Mouse (Mus musculus) MEL (cell line): Measurements from ENCODE around the gene Tnfaip6. TPM values are rescaled to one million over a fixed set of nuclear protein-coding genes. Genes with fewer than 3 reads are reported as not detected.

Experiments
- DNase-seq: peaks from one replicate; pipeline ENCODE4 v3.0.0; 2011; ENCODE audit warnings: low read depth, low spot score
- H3K27ac ChIP-seq: 2 replicates; pipeline ENCODE4 v1.5.1; 2012; ENCODE audit warnings: low read depth, mild to moderate bottlenecking, control low read depth, low read length, moderate library complexity; ENCODE audit not compliant: control insufficient read depth
- H3K27me3 ChIP-seq, 2 experiments: fragments of 150-350 bp in 1 of 2; sonication (generic) in 1 of 2; 2 replicates each; pipeline ENCODE4 v1.6.1; 2012; ENCODE audit warnings: low read length in 2 of 2, mild to moderate bottlenecking in 2 of 2, improper control_type of control experiment in 1 of 2, moderate library complexity in 1 of 2; ENCODE audit not compliant: insufficient read depth in 2 of 2, control insufficient read depth in 1 of 2
- H3K36me3 ChIP-seq, 2 experiments: 2 replicates each; pipeline ENCODE4 v1.6.1; 2012 to 2014; ENCODE audit warnings: low read length in 2 of 2, improper control_type of control experiment in 1 of 2, inconsistent platforms in 1 of 2, mild to moderate bottlenecking in 1 of 2; ENCODE audit not compliant: insufficient read depth in 2 of 2, control insufficient read depth in 1 of 2
- H3K4me1 ChIP-seq, 2 experiments: fragments of 150-350 bp in 1 of 2; sonication (generic) in 1 of 2; 2 replicates each; pipeline ENCODE4 v1.6.1; 2012; ENCODE audit warnings: low read length in 2 of 2, improper control_type of control experiment in 1 of 2, mild to moderate bottlenecking in 1 of 2; ENCODE audit not compliant: insufficient read depth in 2 of 2, control insufficient read depth in 1 of 2
- H3K4me3 ChIP-seq, 2 experiments: fragments of 150-350 bp in 1 of 2; sonication (generic) in 1 of 2; 2 replicates each; pipeline ENCODE4 v1.5.1; 2012; ENCODE audit warnings: low read depth in 2 of 2, low read length in 2 of 2, mild to moderate bottlenecking in 2 of 2, moderate library complexity in 2 of 2, control low read depth in 1 of 2, improper control_type of control experiment in 1 of 2; ENCODE audit not compliant: control insufficient read depth in 1 of 2, insufficient read depth in 1 of 2
- H3K79me2 ChIP-seq: 2 replicates; pipeline ENCODE4 v1.6.1; 2012; ENCODE audit warnings: mild to moderate bottlenecking, low read length, moderate library complexity; ENCODE audit not compliant: control insufficient read depth, poor library complexity, insufficient read depth
- H3K9ac ChIP-seq: 2 replicates; pipeline ENCODE4 v1.6.1; 2012; ENCODE audit warnings: low read depth, mild to moderate bottlenecking, control low read depth, low read length, moderate library complexity; ENCODE audit not compliant: control insufficient read depth, poor library complexity, severe bottlenecking
- H3K9me3 ChIP-seq: fragments of 150-350 bp; sonication (generic); replicated peaks from 2 replicates; pipeline ENCODE4 v1.6.1; 2012; ENCODE audit warnings: mild to moderate bottlenecking, low read length, improper control_type of control experiment, moderate library complexity; ENCODE audit not compliant: insufficient read depth
- BHLHE40 ChIP-seq: IDR thresholded peaks from 2 replicates; pipeline ENCODE4 v1.6.1; 2012; ENCODE audit warnings: low read depth, mild to moderate bottlenecking, inconsistent platforms, low read length, improper control_type of control experiment, borderline replicate concordance
- CHD1 ChIP-seq: IDR thresholded peaks from 2 replicates; pipeline ENCODE4 v1.6.1; 2012; ENCODE audit warnings: low read depth, mild to moderate bottlenecking, inconsistent platforms, low read length, improper control_type of control experiment
- CHD2 ChIP-seq: IDR thresholded peaks from 2 replicates; pipeline ENCODE4 v1.6.1; 2011; ENCODE audit warnings: low read length, improper control_type of control experiment
- CTCF ChIP-seq, 3 experiments: IDR thresholded peaks in 2 of 3; conservative IDR thresholded peaks in 1 of 3; 2 replicates each; pipeline ENCODE4 v1.5.1; 2011 to 2012; ENCODE audit warnings: low read length in 3 of 3, low read depth in 2 of 3, mild to moderate bottlenecking in 2 of 3, improper control_type of control experiment in 1 of 3, inconsistent platforms in 1 of 3, mixed read lengths in 1 of 3, moderate library complexity in 1 of 3; ENCODE audit not compliant: control insufficient read depth in 1 of 3, insufficient read depth in 1 of 3, poor library complexity in 1 of 3, severe bottlenecking in 1 of 3
- E2F4 ChIP-seq: IDR thresholded peaks from 2 replicates; pipeline ENCODE4 v1.6.1; 2011; ENCODE audit warnings: low read depth, low read length, improper control_type of control experiment, borderline replicate concordance
- ETS1 ChIP-seq: IDR thresholded peaks from 2 replicates; pipeline ENCODE4 v1.6.1; 2012; ENCODE audit warnings: low read depth, mild to moderate bottlenecking, inconsistent platforms, low read length, improper control_type of control experiment, moderate library complexity
- GABPA ChIP-seq: IDR thresholded peaks from 2 replicates; pipeline ENCODE4 v1.6.1; 2012; ENCODE audit warnings: low read depth, mild to moderate bottlenecking, inconsistent platforms, low read length, improper control_type of control experiment, moderate library complexity
- HCFC1 ChIP-seq: IDR thresholded peaks from 2 replicates; pipeline ENCODE4 v1.6.1; 2012; ENCODE audit warnings: low read depth, mild to moderate bottlenecking, inconsistent platforms, low read length, improper control_type of control experiment, moderate library complexity
- JUND ChIP-seq: IDR thresholded peaks from 2 replicates; pipeline ENCODE4 v1.6.1; 2011; ENCODE audit warnings: low read depth, mild to moderate bottlenecking, improper control_type of control experiment, low read length
- KAT2A ChIP-seq: conservative IDR thresholded peaks from 2 replicates; pipeline ENCODE4 v1.6.1; 2012; ENCODE audit warnings: low read depth, low read length, improper control_type of control experiment, inconsistent platforms
- MAFK ChIP-seq: IDR thresholded peaks from 2 replicates; pipeline ENCODE4 v1.6.1; 2011; ENCODE audit warnings: low read depth, mild to moderate bottlenecking, low read length, improper control_type of control experiment, borderline replicate concordance
- MAX ChIP-seq: IDR thresholded peaks from 2 replicates; pipeline ENCODE4 v1.6.1; 2011; ENCODE audit warnings: low read length, improper control_type of control experiment
- MEF2A ChIP-seq: IDR thresholded peaks from 2 replicates; pipeline ENCODE4 v1.6.1; 2014; ENCODE audit warnings: low read depth, mild to moderate bottlenecking, inconsistent platforms, low read length, improper control_type of control experiment; ENCODE audit not compliant: poor library complexity, insufficient replicate concordance, severe bottlenecking; ENCODE audit errors: extremely low read depth
- MXI1 ChIP-seq: IDR thresholded peaks from 2 replicates; pipeline ENCODE4 v1.6.1; 2011; ENCODE audit warnings: mild to moderate bottlenecking, low read depth, low read length, improper control_type of control experiment
- NELFE ChIP-seq: IDR thresholded peaks from 2 replicates; pipeline ENCODE4 v1.6.1; 2011; ENCODE audit warnings: low read depth, low read length, improper control_type of control experiment
- POLR2A ChIP-seq, 2 experiments: IDR thresholded peaks; 2 replicates each; pipeline ENCODE4 v1.6.1; 2011 to 2012; ENCODE audit warnings: low read length in 2 of 2, mild to moderate bottlenecking in 2 of 2, control low read depth in 1 of 2, improper control_type of control experiment in 1 of 2, low read depth in 1 of 2, moderate library complexity in 1 of 2; ENCODE audit not compliant: control insufficient read depth in 1 of 2, insufficient read depth in 1 of 2, poor library complexity in 1 of 2
- POLR2AphosphoS2 ChIP-seq: IDR thresholded peaks from 2 replicates; pipeline ENCODE4 v1.6.1; 2011; ENCODE audit warnings: low read length, improper control_type of control experiment
- POLR2AphosphoS5 ChIP-seq: IDR thresholded peaks from 2 replicates; pipeline ENCODE4 v1.6.1; 2012; ENCODE audit warnings: low read depth, borderline replicate concordance, mild to moderate bottlenecking, inconsistent platforms, low read length, moderate library complexity, mixed read lengths
- RAD21 ChIP-seq: IDR thresholded peaks from 2 replicates; pipeline ENCODE4 v1.6.1; 2011; ENCODE audit warnings: mild to moderate bottlenecking, low read depth, low read length, improper control_type of control experiment
- RCOR1 ChIP-seq: IDR thresholded peaks from 2 replicates; pipeline ENCODE4 v1.6.1; 2012; ENCODE audit warnings: low read depth, mild to moderate bottlenecking, inconsistent platforms, low read length, improper control_type of control experiment
- SMC3 ChIP-seq: IDR thresholded peaks from 2 replicates; pipeline ENCODE4 v1.6.1; 2011; ENCODE audit warnings: low read depth, low read length, improper control_type of control experiment
- TAL1 ChIP-seq: IDR thresholded peaks from 2 replicates; pipeline ENCODE4 v1.6.1; 2012; ENCODE audit warnings: mild to moderate bottlenecking, inconsistent platforms, low read length, moderate library complexity, mixed read lengths
- TBP ChIP-seq: IDR thresholded peaks from 2 replicates; pipeline ENCODE4 v1.8.0; 2011; ENCODE audit warnings: low read depth, low read length, improper control_type of control experiment
- TCF12 ChIP-seq: IDR thresholded peaks from 2 replicates; pipeline ENCODE4 v1.6.1; 2014; ENCODE audit warnings: low read depth, mild to moderate bottlenecking, inconsistent platforms, low read length, improper control_type of control experiment, moderate library complexity
- USF1 ChIP-seq: IDR thresholded peaks from 2 replicates; pipeline ENCODE4 v1.6.1; 2014; ENCODE audit warnings: low read depth, mild to moderate bottlenecking, inconsistent platforms, low read length, improper control_type of control experiment, moderate library complexity
- ZC3H11A ChIP-seq: IDR thresholded peaks from 2 replicates; pipeline ENCODE4 v1.6.1; 2012; ENCODE audit warnings: low read depth, mild to moderate bottlenecking, inconsistent platforms, low read length, improper control_type of control experiment
- ZMIZ1 ChIP-seq: IDR thresholded peaks from 2 replicates; pipeline ENCODE4 v1.6.1; 2012; ENCODE audit warnings: low read depth, mild to moderate bottlenecking, inconsistent platforms, low read length, improper control_type of control experiment, moderate library complexity
- ZNF384 ChIP-seq: IDR thresholded peaks from 2 replicates; pipeline ENCODE4 v1.6.1; 2012; ENCODE audit warnings: low read depth, mild to moderate bottlenecking, inconsistent platforms, low read length, improper control_type of control experiment
- polyA plus RNA-seq, 2 experiments: library from polyadenylated mRNA; stranded (reverse) in 1 of 2; unstranded in 1 of 2; fragments of >175 nt in 1 of 2; fragments of >200 nt in 1 of 2; gene quantifications; 2 replicates each; pipeline versions ENCODE4 v1.2.1 to v1.2.4; 2012; ENCODE audit warnings: low replicate concordance in 2 of 2, low read depth in 1 of 2; ENCODE audit not compliant: insufficient read length in 2 of 2, insufficient read depth in 1 of 2, missing spikeins in 1 of 2
- total RNA-seq: library from RNA; depleted of rRNA; stranded (reverse); fragments of 300-350 nt; gene quantifications from 2 replicates; pipeline ENCODE4 v1.2.3, GENCODE M21; 2012

Gene Tnfaip6
- total and polyA plus RNA-seq, 3 experiments = not detected

GRCm38 (mm10) chr2:52031491-52031890 lies 6.3 kb upstream of the Tnfaip6 start:
- no peak overlapping the region for H3K9ac ChIP-seq
- peaks cover 3 to 5% of the 10 kb centered on the region in 2 experiments; a peak in 3 of 4 replicates for H3K27me3 ChIP-seq
- H3K79me2 ChIP-seq = no peaks in the 10 kb centered on the region
- DNase-seq = no peak
- H3K36me3 ChIP-seq = no peaks in the 10 kb centered on the region
- H3K4me3 ChIP-seq = no peak overlapping the region
- no peak overlapping the region for H3K27ac ChIP-seq
- no peaks in the 10 kb centered on the region for H3K4me1 ChIP-seq
- no peak for TF ChIP-seq E2F4
- no peak for TF ChIP-seq TCF12
- TF ChIP-seq SMC3 = no peak
- TF ChIP-seq MAX = no peak
- no peak for TF ChIP-seq RAD21
- TF ChIP-seq CHD2 = no peak
- no peak for TF ChIP-seq MXI1
- no peak for TF ChIP-seq POLR2AphosphoS2
- TF ChIP-seq TBP = no peak
- no peak for TF ChIP-seq POLR2AphosphoS5
- TF ChIP-seq TAL1 = no peak
- TF ChIP-seq NELFE = no peak
- no peak for TF ChIP-seq ZNF384
- TF ChIP-seq BHLHE40 = no peak
- TF ChIP-seq GABPA = no peak
- TF ChIP-seq, all 39 proteins: peak for 0
- H3K9me3 ChIP-seq = no peaks in the 10 kb centered on the region

DNA sequence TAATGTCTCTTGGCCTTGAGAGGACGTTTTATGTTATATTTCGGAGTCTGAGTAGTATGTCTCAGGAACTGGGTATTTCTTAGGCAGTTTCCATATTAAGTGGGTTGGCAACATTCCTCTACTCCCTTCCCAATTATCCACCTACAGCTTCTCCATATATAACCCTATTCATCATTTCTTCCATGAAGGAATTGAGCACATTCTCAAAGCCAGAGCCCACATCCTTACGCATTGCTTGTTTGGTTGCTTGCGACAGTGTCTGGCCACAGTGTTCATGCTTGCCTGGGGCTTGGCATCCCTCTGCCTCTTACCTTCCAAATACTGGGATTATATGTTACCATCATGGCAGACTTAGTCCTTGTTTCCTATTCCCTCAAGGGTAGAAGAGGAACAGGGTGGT lies 3.2 kb upstream of the Tnfaip6 start:
- Histone ChIP-seq H3K9me3 (no peaks in the 10 kb centered on the region), H3K4me1 (no peaks in the 10 kb centered on the region), H3K27me3 (peaks cover 5 to 6% of the 10 kb centered on the region in 2 experiments; a peak in 3 of 4 replicates), H3K36me3 (no peaks in the 10 kb centered on the region), H3K79me2 (no peaks in the 10 kb centered on the region), H3K4me3 (no peak overlapping the region), H3K27ac (no peak overlapping the region), H3K9ac (no peak overlapping the region)
- no peak for DNase-seq
- TF ChIP-seq E2F4 (no peak), ETS1 (no peak), GABPA (no peak), ZC3H11A (no peak), POLR2A (IDR thresholded peaks at IDR 0.05; ENCODE audit: control insufficient read depth in 1 of 2, insufficient read depth in 1 of 2, low read depth in 1 of 2, low read length in 2 of 2, poor library complexity in 1 of 2) (no peak), CTCF (IDR thresholded peaks at IDR 0.05 in 2 of 3, conservative IDR thresholded peaks at IDR 0.05 in 1 of 3; ENCODE audit: control insufficient read depth in 1 of 3, insufficient read depth in 1 of 3, low read depth in 2 of 3, low read length in 3 of 3, poor library complexity in 1 of 3, severe bottlenecking in 1 of 3) (no peak), JUND (no peak), KAT2A (no peak), MAFK (no peak), TCF12 (no peak), POLR2AphosphoS5 (no peak), CHD2 (no peak), MEF2A (no peak), USF1 (no peak), TAL1 (no peak), RAD21 (no peak), HCFC1 (no peak), CHD1 (no peak), RCOR1 (no peak), ZMIZ1 (no peak)
